Mouse (Mus musculus) intestine, embryonic 16.5 days (tissue): Measurements from ENCODE around the gene Sergef. TPM values are rescaled to one million over a fixed set of nuclear protein-coding genes. Genes with fewer than 3 reads are reported as not detected.

Experiments used
- ATAC-seq: fragments of 200-750 bp; cut with Nextera tagmentation; 2 replicates; pipeline ENCODE4 v1.8.0; 2017; ENCODE audit warnings: moderate TSS enrichment, moderate library complexity
- H3K27ac ChIP-seq: fragments of 300-500 bp; sonication (generic); 2 replicates; pipeline ENCODE4 v1.5.1; 2014; ENCODE audit warnings: mild to moderate bottlenecking, low read length
- H3K27me3 ChIP-seq: fragments of 300-500 bp; sonication (generic); replicated peaks from 2 replicates; pipeline ENCODE4 v1.6.1; 2014; ENCODE audit warnings: low read length, control low read depth, mixed read lengths; ENCODE audit not compliant: control insufficient read depth, insufficient read depth
- H3K36me3 ChIP-seq: fragments of 300-500 bp; sonication (generic); 2 replicates; pipeline ENCODE4 v1.6.1; 2014; ENCODE audit warnings: low read length, control low read depth; ENCODE audit not compliant: control insufficient read depth, insufficient read depth
- H3K4me1 ChIP-seq: fragments of 300-500 bp; sonication (generic); 2 replicates; pipeline ENCODE4 v1.6.1; 2014; ENCODE audit warnings: low read length, control low read depth, mixed read lengths; ENCODE audit not compliant: control insufficient read depth, insufficient read depth
- H3K4me2 ChIP-seq: fragments of 300-500 bp; sonication (generic); 2 replicates; pipeline ENCODE4 v1.6.1; 2014; ENCODE audit warnings: low read depth, low read length, control low read depth
- H3K4me3 ChIP-seq: fragments of 300-500 bp; sonication (generic); 2 replicates; pipeline ENCODE4 v1.5.1; 2014; ENCODE audit warnings: mild to moderate bottlenecking, low read length
- H3K9ac ChIP-seq: fragments of 300-500 bp; sonication (generic); 2 replicates; pipeline ENCODE4 v1.6.1; 2014; ENCODE audit warnings: low read depth, low read length
- H3K9me3 ChIP-seq: fragments of 300-500 bp; sonication (generic); 2 replicates; pipeline ENCODE4 v1.6.1; 2016; ENCODE audit warnings: low read length, control low read depth; ENCODE audit not compliant: control insufficient read depth
- whole genome bisulfite sequencing: fragments of 180-500 bp; shearing (Covaris S2); extraction: QIAGEN DNeasy Blood & Tissue Kit; methylation state at CpG from one replicate; pipeline ENCODE4 v1.1.7; 2014; 5-methylcytosine and 5-hydroxymethylcytosine counted together
- polyA plus RNA-seq: library from polyadenylated mRNA; unstranded; fragments of >200 nt; fragmentation: Nextera tagmentation; extraction: Ambion mirVana; gene quantifications from 2 replicates; pipeline ENCODE4 v1.2.1, GENCODE M21; 2015

The Sergef gene
- polyA plus RNA-seq, 1 experiment from 2014 or later = 14.6 TPM

GRCm38 (mm10) chr7:46421535-46421934 is 218.1 kb downstream of the Sergef start:
- Histone ChIP-seq H3K27ac (no peak overlapping the region), H3K9ac (no peak overlapping the region), H3K4me2 (no peak overlapping the region), H3K27me3 (no peaks in the 10 kb centered on the region), H3K9me3 (no peaks in the 10 kb centered on the region), H3K4me3 (no peak overlapping the region), H3K4me1 (no peaks in the 10 kb centered on the region), H3K36me3 (no peaks in the 10 kb centered on the region)
- WGBS = 23% methylated on average over 5 of the region's 5 CpGs
- ATAC-seq = no peak

DNA sequence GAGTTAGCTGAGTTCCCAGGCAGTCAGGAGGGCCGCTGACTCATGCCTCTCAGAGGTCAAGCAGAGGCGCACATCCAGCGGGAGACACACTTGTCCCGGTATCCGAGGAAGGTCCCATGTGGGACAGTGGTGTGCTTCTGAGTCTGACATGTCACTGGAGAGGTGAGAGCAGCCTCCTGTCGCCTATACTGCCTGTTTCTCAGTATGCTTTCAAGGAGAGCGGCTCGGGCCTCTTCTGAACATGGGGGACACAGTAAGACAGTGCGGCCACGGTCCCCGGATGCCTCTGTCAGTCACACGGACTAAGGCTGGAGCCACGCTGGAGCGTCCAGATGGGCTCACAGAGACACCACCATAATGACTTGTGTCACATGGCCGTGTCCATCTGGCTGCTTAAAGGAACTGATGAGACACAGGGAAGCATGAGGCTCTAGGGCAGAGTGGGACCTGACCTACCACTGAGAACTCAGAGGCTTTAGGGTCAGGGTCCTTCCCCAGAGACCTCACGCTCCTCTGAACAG is 221.4 kb downstream of the Sergef start:
- Histone ChIP-seq H3K27me3 (no peaks in the 10 kb centered on the region), H3K4me2 (no peak overlapping the region), H3K27ac (no peak overlapping the region), H3K9ac (no peak overlapping the region), H3K4me3 (no peak overlapping the region), H3K4me1 (no peaks in the 10 kb centered on the region), H3K36me3 (no peaks in the 10 kb centered on the region), H3K9me3 (no peaks in the 10 kb centered on the region)
- WGBS = 77% methylated on average over 16 of the region's 16 CpGs
- ATAC-seq = no peak

DNA sequence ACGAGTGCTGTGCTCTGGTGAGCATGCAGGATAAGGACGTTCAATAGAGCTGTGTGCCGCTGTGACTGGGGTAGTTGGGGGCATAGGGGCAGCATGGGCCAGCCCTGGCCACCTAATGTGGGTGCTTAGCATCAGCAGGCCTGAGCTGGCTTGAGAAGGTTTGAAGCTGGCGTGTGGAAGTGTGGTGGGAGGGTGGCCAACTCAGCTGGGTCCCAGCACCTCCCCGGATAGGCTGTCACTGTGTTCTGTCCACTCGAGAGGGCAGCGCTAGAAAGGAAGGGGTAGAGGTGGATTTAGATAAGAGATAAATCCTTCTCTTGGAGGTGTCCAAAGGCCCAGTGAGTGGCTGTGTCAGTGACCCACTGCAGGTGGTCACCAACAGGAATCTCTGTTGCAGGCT is 222.1 kb downstream of the Sergef start:
- H3K36me3 ChIP-seq = no peaks in the 10 kb centered on the region
- H3K27ac ChIP-seq = no peak overlapping the region
- no peaks in the 10 kb centered on the region for H3K9me3 ChIP-seq
- no peak overlapping the region for H3K4me3 ChIP-seq
- H3K4me2 ChIP-seq = no peak overlapping the region
- no peak overlapping the region for H3K9ac ChIP-seq
- no peaks in the 10 kb centered on the region for H3K4me1 ChIP-seq
- ATAC-seq = no peak
- WGBS = 72% methylated on average over 7 of the region's 7 CpGs
- H3K27me3 ChIP-seq = no peaks in the 10 kb centered on the region

DNA sequence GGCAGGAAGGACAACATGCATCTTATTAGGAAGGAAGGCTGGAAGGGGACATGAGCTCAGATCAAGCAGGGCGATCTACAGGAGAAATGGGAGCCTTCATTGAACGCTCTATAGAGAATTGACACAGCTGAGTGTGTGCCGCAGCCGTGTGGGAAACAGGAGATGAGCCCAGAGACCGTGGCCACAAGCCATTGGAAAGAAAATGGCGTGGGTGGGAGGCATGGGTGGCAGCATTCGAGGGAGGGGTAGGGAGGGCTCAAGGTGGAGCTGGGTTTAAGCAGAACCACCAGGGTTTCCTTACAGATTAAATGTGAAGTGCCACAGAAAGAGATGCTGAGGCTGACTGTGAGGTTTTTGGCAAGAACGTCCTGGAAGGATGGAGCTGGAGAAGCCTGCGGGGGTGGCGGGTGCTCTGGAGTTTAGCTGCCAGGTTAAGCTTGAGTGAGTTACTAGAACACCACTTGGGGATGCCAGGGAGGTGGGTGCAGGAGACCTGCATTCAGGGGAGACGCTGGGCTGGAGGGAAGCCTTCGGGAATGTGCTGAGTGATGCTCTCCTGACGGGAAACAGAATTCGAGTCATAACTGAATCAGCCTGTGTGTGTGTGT is 223.7 kb downstream of the Sergef start:
- Histone ChIP-seq H3K9ac (no peak overlapping the region), H3K9me3 (no peaks in the 10 kb centered on the region), H3K4me2 (no peak overlapping the region), H3K36me3 (no peaks in the 10 kb centered on the region), H3K27me3 (no peaks in the 10 kb centered on the region), H3K27ac (no peak overlapping the region), H3K4me3 (no peak overlapping the region), H3K4me1 (no peaks in the 10 kb centered on the region)
- WGBS = 72% methylated on average over 14 of the region's 14 CpGs
- no peak for ATAC-seq

- no peak overlapping the region for H3K9ac ChIP-seq
- no peaks in the 10 kb centered on the region for H3K4me1 ChIP-seq
- no peak overlapping the region for H3K4me2 ChIP-seq
- no peak overlapping the region for H3K4me3 ChIP-seq
- no peak for ATAC-seq
- H3K27me3 ChIP-seq = no peaks in the 10 kb centered on the region
- H3K36me3 ChIP-seq = no peaks in the 10 kb centered on the region
- 53% methylated on average over 6 of the region's 6 CpGs for WGBS
- H3K27ac ChIP-seq = no peak overlapping the region
- no peaks in the 10 kb centered on the region for H3K9me3 ChIP-seq
Observed at GRCm38 (mm10) chr7:46413959-46414725, 225.5 kb downstream of the Sergef start.

GRCm38 (mm10) chr7:46412823-46413222 is 226.8 kb downstream of the Sergef start:
- H3K4me3 ChIP-seq = no peak overlapping the region
- H3K36me3 ChIP-seq = no peaks in the 10 kb centered on the region
- H3K9ac ChIP-seq = no peak overlapping the region
- H3K4me2 ChIP-seq = no peak overlapping the region
- H3K9me3 ChIP-seq = no peaks in the 10 kb centered on the region
- ATAC-seq = no peak
- H3K4me1 ChIP-seq = no peaks in the 10 kb centered on the region
- no peak overlapping the region for H3K27ac ChIP-seq
- WGBS = 66% methylated on average over 5 of the region's 5 CpGs
- no peaks in the 10 kb centered on the region for H3K27me3 ChIP-seq

- 82% methylated on average over 6 of the region's 6 CpGs for WGBS
- H3K4me3 ChIP-seq = no peak overlapping the region
- ATAC-seq = no peak
Observed at GRCm38 (mm10) chr7:46410727-46411126, 228.9 kb downstream of the Sergef start.

GRCm38 (mm10) chr7:46409204-46409789 is 230.3 kb downstream of the Sergef start:
- H3K4me1 ChIP-seq = no peaks in the 10 kb centered on the region
- no peak for ATAC-seq
- H3K36me3 ChIP-seq = no peaks in the 10 kb centered on the region
- H3K9me3 ChIP-seq = no peaks in the 10 kb centered on the region
- H3K27me3 ChIP-seq = no peaks in the 10 kb centered on the region
- no peak overlapping the region for H3K9ac ChIP-seq
- H3K27ac ChIP-seq = no peak overlapping the region
- H3K4me3 ChIP-seq = no peak overlapping the region
- WGBS = 50% methylated on average over 12 of the region's 12 CpGs
- H3K4me2 ChIP-seq = no peak overlapping the region

More at GRCm38 (mm10) chr7:46410727-46411126, 228.9 kb downstream of the Sergef start:
- Histone ChIP-seq H3K4me2 (no peak overlapping the region), H3K27me3 (no peaks in the 10 kb centered on the region), H3K4me1 (no peaks in the 10 kb centered on the region), H3K27ac (no peak overlapping the region), H3K9me3 (no peaks in the 10 kb centered on the region), H3K36me3 (no peaks in the 10 kb centered on the region), H3K9ac (no peak overlapping the region)

DNA sequence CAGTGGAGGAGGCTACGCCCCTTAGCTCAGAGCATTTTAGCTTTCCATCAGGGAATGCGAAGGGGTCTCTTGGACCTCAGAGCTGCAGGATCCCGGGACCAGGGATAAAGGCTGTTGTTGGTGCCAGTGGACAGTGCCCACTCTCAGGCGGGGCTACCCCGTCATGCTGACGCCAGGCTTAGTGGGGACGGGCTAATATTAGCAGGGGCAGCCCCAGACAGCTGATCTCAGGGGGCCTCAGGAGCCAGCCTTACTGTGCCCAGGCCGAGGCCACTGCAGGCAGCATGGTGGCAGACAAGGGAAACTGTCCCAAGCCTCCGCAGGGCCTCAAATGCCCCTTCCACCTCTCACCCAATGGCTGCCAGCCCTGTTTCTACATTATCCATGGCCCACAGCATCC is 231.0 kb downstream of the Sergef start:
- Histone ChIP-seq H3K36me3 (no peaks in the 10 kb centered on the region), H3K4me2 (no peak overlapping the region), H3K4me3 (no peak overlapping the region), H3K4me1 (no peaks in the 10 kb centered on the region), H3K27ac (no peak overlapping the region), H3K27me3 (no peaks in the 10 kb centered on the region), H3K9ac (no peak overlapping the region), H3K9me3 (no peaks in the 10 kb centered on the region)
- 82% methylated on average over 9 of the region's 9 CpGs for WGBS
- ATAC-seq = no peak
